Mouse (Mus musculus): ENCODE measurements around the gene Grm7.

- no peak for TF ChIP-seq CTCF (IDR thresholded peaks at IDR 0.05)
- no peak for TF ChIP-seq POLR2A (IDR thresholded peaks at IDR 0.05; ENCODE audit: insufficient read depth, low read depth, low read length)
- TF ChIP-seq EP300 (IDR thresholded peaks at IDR 0.05; ENCODE audit: insufficient read depth, low read depth, low read length) = no peak
These were observed 408.9 kb downstream of the Grm7 start for GRCm38 (mm10) chr6:111054001-111054975.
